Mouse (Mus musculus) T-cell, adult 2 months (primary cell): ENCODE data around the gene Eya2.
"Not testable (repeated sequence)": the region's sequence is repeated elsewhere in the genome, so short reads cannot be mapped to it uniquely, and the experiment has no call there.

ENCODE experiments used
- DNase-seq: peaks from one replicate; pipeline ENCODE4 v3.0.0; 2022; ENCODE audit warnings: low spot score

The Eya2 gene

GRCm38 (mm10) chr2:165782324-165782723 is 187.5 kb downstream of the Eya2 start:
- DNase-seq, result peak; percentile 69

GRCm38 (mm10) chr2:165785312-165786036 is 190.6 kb downstream of the Eya2 start:
- DNase-seq, result no peak

- DNase-seq, result no peak
These were observed 191.6 kb downstream of the Eya2 start for GRCm38 (mm10) chr2:165786467-165786866.

- no peak for DNase-seq
These were observed 193.2 kb downstream of the Eya2 start for GRCm38 (mm10) chr2:165788005-165788404.

- no peak for DNase-seq
These were observed 194.0 kb downstream of the Eya2 start for GRCm38 (mm10) chr2:165788796-165789195.

- no peak for DNase-seq
These were observed 194.8 kb downstream of the Eya2 start for GRCm38 (mm10) chr2:165789667-165790066.

GRCm38 (mm10) chr2:165791026-165791425 is 196.2 kb downstream of the Eya2 start:
- no peak for DNase-seq

- DNase-seq, result peak; percentile 64
These were observed 196.8 kb downstream of the Eya2 start for GRCm38 (mm10) chr2:165791657-165792056.

- DNase-seq, result peak; percentile 77
These were observed 197.8 kb downstream of the Eya2 start for GRCm38 (mm10) chr2:165792431-165793282.

GRCm38 (mm10) chr2:165793283-165793638 is 198.4 kb downstream of the Eya2 start:
- DNase-seq, result peak; percentile 76

- no peak for DNase-seq
These were observed 203.0 kb downstream of the Eya2 start for GRCm38 (mm10) chr2:165797876-165798275.

GRCm38 (mm10) chr2:165800174-165800573 is 205.3 kb downstream of the Eya2 start:
- not testable (repeated sequence) for DNase-seq

- DNase-seq, result no peak
These were observed 213.5 kb downstream of the Eya2 start for GRCm38 (mm10) chr2:165808179-165808975.

GRCm38 (mm10) chr2:165809091-165809490 is 214.3 kb downstream of the Eya2 start:
- DNase-seq, result no peak

GRCm38 (mm10) chr2:165809901-165810477 is 215.2 kb downstream of the Eya2 start:
- no peak for DNase-seq

- DNase-seq, result peak; percentile 52
These were observed 216.7 kb downstream of the Eya2 start for GRCm38 (mm10) chr2:165811536-165811935.

GRCm38 (mm10) chr2:165812889-165813288 is 218.1 kb downstream of the Eya2 start:
- DNase-seq, result no peak

GRCm38 (mm10) chr2:165815103-165815880 is 220.5 kb downstream of the Eya2 start:
- DNase-seq, result no peak

- no peak for DNase-seq
These were observed 222.6 kb downstream of the Eya2 start for GRCm38 (mm10) chr2:165817437-165817836.

GRCm38 (mm10) chr2:165818570-165818969 is 223.7 kb downstream of the Eya2 start:
- no peak for DNase-seq
